Mouse (Mus musculus): ENCODE results near the gene Rab1b. TPM values are rescaled to one million over a fixed set of nuclear protein-coding genes. Genes with fewer than 3 reads are reported as not detected.

Gene Rab1b
- polyA plus RNA-seq, 1 experiment from 2014 or later = 225 TPM

DNA sequence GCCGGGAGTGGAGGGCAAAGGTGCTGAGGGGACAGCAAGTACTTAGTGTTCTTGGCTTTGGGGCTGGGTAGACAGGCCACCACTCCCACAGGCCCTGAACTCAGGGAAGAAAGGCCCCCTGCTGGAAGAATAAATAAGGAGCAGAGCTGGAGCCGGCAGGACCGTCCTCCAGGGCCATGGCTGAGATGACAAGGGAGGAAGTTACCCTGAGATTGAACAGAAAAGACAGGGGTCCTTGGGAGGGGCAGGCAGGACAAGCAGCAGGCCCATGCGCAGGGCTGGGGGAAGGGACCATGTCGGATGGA lies 1.4 kb upstream of the Rab1b start:
- H3K36me3 ChIP-seq (ENCODE audit: control insufficient read depth, insufficient read depth, low read length) = peaks cover 72% of the 10 kb centered on the region
- no peak overlapping the region for H3K4me3 ChIP-seq (ENCODE audit: low read depth, low read length)
- H3K9me3 ChIP-seq (ENCODE audit: control insufficient read depth, low read length) = no peaks in the 10 kb centered on the region
- no peak overlapping the region for H3K4me2 ChIP-seq (ENCODE audit: low read depth, low read length)
- DNase-seq (ENCODE audit: low spot score) (peak; percentile 48), ATAC-seq (ENCODE audit: low read depth) (no peak)
- 0 out of 2 replicates have a peak overlapping the region, but pooled peaks have one; percentile 14 for H3K9ac ChIP-seq (ENCODE audit: low read depth, low read length)
- peaks cover 7% of the 10 kb centered on the region; the same call in 1 of the 2 replicates for H3K4me1 ChIP-seq (ENCODE audit: control insufficient read depth, insufficient read depth, low read length)
- H3K27ac ChIP-seq (replicated peaks; ENCODE audit: low read depth, low read length) = peak overlapping the region; percentile 15; the same call in 1 of the 2 replicates
- H3K27me3 ChIP-seq (replicated peaks; ENCODE audit: control insufficient read depth, insufficient read depth, low read length) = no peaks in the 10 kb centered on the region
- whole genome bisulfite sequencing = 41% methylated on average over 5 of the region's 5 CpGs

DNA sequence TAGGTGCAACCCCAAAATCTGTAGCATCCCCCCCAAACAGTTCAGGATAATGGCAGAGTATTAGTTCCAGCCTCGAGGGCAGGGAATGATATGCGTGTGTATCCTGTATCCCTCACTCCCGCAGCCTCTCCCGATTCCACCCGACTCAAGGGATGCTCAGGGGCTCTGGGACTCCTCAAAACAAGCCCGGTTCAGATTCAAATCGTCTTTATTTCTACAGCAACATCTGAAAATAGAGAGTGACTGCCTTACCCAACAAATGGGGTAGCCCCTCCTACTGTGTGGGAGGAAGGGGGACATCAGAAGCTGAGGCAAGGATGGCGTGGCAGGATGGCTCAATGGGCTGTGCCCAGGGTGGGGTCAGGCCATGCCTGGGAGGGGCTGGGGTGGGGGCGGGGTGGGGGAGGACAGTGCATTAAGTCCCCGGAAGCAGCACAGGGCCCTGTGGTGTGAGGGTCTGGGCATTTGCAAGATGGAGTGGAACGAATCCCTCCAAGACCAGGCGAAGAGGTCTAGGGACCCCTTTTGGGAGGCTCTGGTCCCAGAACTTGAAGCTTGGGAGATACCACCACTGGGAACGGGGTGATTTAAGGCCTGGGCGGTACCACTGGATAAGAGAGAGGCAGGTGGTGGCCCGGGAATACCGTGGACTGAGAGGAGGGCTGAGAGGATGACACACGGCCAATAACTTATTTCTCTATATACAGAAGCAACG lies 841 bp upstream of the Rab1b start:
- H3K36me3 ChIP-seq (ENCODE audit: control insufficient read depth, insufficient read depth, low read length) = peaks cover 74% of the 10 kb centered on the region
- H3K9me3 ChIP-seq (ENCODE audit: control insufficient read depth, low read length) = no peaks in the 10 kb centered on the region
- peak overlapping the region; percentile 41 for H3K4me2 ChIP-seq (ENCODE audit: low read depth, low read length)
- 81% methylated on average over 18 of the region's 18 CpGs for WGBS
- DNase-seq (ENCODE audit: low spot score) = no peak
- no peak overlapping the region; the same call in 1 of the 2 replicates for H3K27ac ChIP-seq (replicated peaks; ENCODE audit: low read depth, low read length)
- ATAC-seq (ENCODE audit: low read depth) = no peak
- H3K4me1 ChIP-seq (ENCODE audit: control insufficient read depth, insufficient read depth, low read length) = peaks cover 7% of the 10 kb centered on the region; the same call in 1 of the 2 replicates
- no peak overlapping the region for H3K4me3 ChIP-seq (ENCODE audit: low read depth, low read length)
- H3K27me3 ChIP-seq (replicated peaks; ENCODE audit: control insufficient read depth, insufficient read depth, low read length) = no peaks in the 10 kb centered on the region
- no peak overlapping the region; the same call in 1 of the 2 replicates for H3K9ac ChIP-seq (ENCODE audit: low read depth, low read length)

DNA sequence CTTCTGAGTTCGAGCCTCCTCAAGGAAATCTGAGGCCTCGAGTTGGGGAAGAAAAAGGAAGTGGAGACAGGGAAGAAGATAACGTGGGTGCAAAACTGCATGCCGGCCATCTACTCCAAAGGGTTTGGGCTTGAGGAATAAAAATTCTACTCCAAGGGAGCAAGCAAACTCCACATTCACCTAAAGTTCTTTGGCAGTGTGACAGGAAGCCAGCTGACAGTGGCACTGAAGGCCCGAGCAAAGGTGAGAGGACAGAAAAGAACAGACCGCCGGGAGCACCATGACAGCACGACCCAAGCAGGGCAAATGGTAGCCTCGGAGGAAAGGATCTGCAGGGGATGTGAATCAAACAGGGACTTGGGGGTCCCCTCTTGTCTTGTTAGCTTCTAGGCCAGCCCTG lies 798 bp downstream of the Rab1b start:
- Histone ChIP-seq H3K36me3 (ENCODE audit: control insufficient read depth, insufficient read depth, low read length) (peaks cover 72% of the 10 kb centered on the region), H3K27ac (replicated peaks; ENCODE audit: low read depth, low read length) (peak overlapping the region; percentile 96), H3K4me3 (ENCODE audit: low read depth, low read length) (peak overlapping the region; percentile 63), H3K4me1 (ENCODE audit: control insufficient read depth, insufficient read depth, low read length) (peaks cover 7% of the 10 kb centered on the region; the same call in 1 of the 2 replicates), H3K27me3 (replicated peaks; ENCODE audit: control insufficient read depth, insufficient read depth, low read length) (no peaks in the 10 kb centered on the region), H3K4me2 (ENCODE audit: low read depth, low read length) (peak overlapping the region; percentile 78), H3K9me3 (ENCODE audit: control insufficient read depth, low read length) (no peaks in the 10 kb centered on the region), H3K9ac (ENCODE audit: low read depth, low read length) (peak overlapping the region; percentile 87)
- ATAC-seq (ENCODE audit: low read depth) = no peak
- 13% methylated on average over 9 of the region's 9 CpGs for WGBS
- DNase-seq (ENCODE audit: low spot score) = no peak

DNA sequence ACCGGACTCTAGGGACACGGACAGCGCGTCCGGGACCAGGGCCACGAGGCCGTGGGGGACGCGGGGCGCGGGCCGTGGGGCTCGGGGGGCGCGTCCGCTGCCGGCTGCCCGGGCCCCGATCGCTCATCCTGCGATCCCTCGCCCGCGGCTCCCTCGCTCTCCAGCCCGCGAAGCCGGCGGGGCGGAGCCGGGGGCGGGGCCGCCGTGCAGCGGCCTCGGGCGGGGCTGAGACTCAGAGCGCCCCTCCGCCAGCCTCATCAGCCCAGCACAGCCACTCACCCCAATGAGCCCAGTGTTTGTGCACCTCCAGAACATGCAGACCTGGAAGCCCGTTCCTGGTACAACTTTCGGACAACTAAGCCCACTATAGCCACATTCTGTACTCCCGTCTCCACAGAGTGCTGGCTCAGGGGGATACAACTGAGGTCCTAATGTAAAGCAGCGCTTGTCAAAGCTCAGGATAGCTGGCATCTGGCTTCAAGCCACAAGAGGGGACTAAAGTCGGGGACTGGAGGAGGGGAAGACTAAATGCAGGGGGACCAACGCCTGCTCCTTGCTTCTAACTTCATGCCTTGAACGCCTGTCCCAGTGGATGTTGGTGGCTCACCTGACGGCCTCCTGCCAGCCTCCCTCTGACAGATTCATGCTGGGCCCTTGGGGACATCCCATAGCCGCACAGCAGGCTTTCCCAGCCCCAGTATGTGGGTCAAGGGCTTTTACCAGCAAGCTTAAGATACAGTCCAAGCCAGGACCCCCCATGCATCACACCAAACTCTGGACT lies 8.3 kb downstream of the Rab1b start, which contains the start of gene Cnih2:
TSS of gene Cnih2 (minus strand) at position 159 of the 781 bp plus-strand sequence.
- Histone ChIP-seq H3K4me1 (ENCODE audit: control insufficient read depth, insufficient read depth, low read length) (peaks cover 28% of the 10 kb centered on the region), H3K27ac (replicated peaks; ENCODE audit: low read depth, low read length) (peak within 1 kb of the TSS; percentile 65)
- peak; percentile 85 for DNase-seq (ENCODE audit: low spot score)

DNA sequence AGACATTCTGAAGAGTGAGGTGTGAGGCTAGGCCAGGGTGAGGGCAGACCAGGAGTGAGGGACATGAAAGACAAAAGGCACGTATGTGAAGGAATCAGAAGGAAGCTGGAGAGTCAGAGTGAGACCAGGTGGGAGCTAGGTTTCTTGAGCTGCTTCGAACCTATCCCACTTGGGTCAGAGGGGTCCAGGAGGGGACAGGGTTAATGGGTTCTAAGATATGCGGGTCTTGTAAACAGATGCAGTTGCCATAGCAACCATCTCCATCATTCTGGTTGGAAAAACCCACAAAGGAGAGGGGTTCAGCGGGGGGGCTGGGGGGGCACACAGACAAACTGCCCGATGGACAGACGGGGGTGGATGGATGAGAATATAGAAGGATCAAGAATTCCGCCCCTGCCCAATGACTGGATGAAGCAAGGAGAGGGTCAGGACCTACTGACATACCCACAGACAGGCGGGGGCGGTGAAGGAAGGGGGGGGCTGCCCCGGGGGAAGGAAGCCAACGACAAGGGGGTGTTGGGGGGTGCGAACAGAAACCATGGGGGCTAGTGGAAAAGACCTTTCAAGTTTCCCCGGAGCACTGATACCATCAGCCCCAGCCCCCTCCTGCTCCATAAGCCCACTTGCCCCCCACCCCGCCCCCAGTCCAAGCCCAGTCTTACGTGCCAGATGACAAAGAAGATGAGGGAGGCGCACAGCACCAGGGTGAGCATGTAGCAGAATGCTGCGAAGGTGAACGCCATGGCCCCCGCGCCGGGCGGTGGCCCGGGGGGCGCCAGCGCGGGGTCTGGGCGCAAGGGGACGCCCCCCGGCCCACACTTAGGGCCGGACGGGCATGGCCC lies 9.1 kb downstream of the Rab1b start:
- Histone ChIP-seq H3K9me3 (ENCODE audit: control insufficient read depth, low read length) (no peaks in the 10 kb centered on the region), H3K4me2 (ENCODE audit: low read depth, low read length) (peak overlapping the region; percentile 97), H3K4me1 (ENCODE audit: control insufficient read depth, insufficient read depth, low read length) (peaks cover 28% of the 10 kb centered on the region), H3K27me3 (replicated peaks; ENCODE audit: control insufficient read depth, insufficient read depth, low read length) (no peaks in the 10 kb centered on the region), H3K36me3 (ENCODE audit: control insufficient read depth, insufficient read depth, low read length) (peaks cover 43% of the 10 kb centered on the region), H3K9ac (ENCODE audit: low read depth, low read length) (peak overlapping the region; percentile 89), H3K4me3 (ENCODE audit: low read depth, low read length) (peak overlapping the region; percentile 73), H3K27ac (replicated peaks; ENCODE audit: low read depth, low read length) (peak overlapping the region; percentile 65; the same call in 1 of the 2 replicates)
- ATAC-seq (ENCODE audit: low read depth) (peak; percentile 9; the same call in 1 of the 2 replicates), DNase-seq (ENCODE audit: low spot score) (no peak)
- WGBS = 4% methylated on average over 15 of the region's 31 CpGs

More for the DNA sequence above, 8.3 kb downstream of the Rab1b start, which contains the start of gene Cnih2:
- WGBS = 2% methylated on average over 23 of the region's 48 CpGs
- H3K9ac ChIP-seq (ENCODE audit: low read depth, low read length) = peak within 1 kb of the TSS; percentile 89
- no peaks in the 10 kb centered on the region for H3K9me3 ChIP-seq (ENCODE audit: control insufficient read depth, low read length)
- peak within 1 kb of the TSS; percentile 97 for H3K4me2 ChIP-seq (ENCODE audit: low read depth, low read length)
- no peaks in the 10 kb centered on the region for H3K27me3 ChIP-seq (replicated peaks; ENCODE audit: control insufficient read depth, insufficient read depth, low read length)
- ATAC-seq (ENCODE audit: low read depth) = peak; percentile 74
- peak within 1 kb of the TSS; percentile 73 for H3K4me3 ChIP-seq (ENCODE audit: low read depth, low read length)
- H3K36me3 ChIP-seq (ENCODE audit: control insufficient read depth, insufficient read depth, low read length) = peaks cover 43% of the 10 kb centered on the region

DNA sequence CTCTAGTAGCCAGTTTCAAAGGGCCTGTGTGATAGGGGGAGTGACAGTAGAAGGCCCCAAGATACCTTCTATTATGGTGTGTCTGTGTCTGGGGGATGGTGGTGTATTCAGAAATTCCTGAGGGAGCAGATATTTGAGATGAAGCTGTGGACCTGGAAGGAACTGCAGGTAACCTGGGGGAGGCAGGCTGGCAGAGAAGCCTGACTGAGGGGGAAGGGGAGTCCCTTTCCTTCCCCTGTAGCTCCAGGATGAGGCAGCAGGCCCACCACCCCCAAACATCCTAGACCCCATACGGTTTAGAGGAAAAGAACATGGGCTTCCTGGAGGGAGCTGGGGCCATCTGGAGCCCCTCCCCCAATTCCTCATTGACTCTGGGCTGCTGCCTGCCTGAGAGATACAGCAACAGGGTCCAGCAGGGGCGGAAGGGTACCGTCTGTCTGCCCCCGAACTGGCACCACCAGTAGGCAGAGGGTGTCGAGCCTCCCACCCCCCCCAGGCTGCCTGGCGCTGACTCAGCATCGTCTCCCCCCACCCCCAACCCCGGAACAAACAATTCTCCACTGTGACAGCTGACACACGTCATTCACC lies 10.9 kb downstream of the Rab1b start:
- no peak overlapping the region for H3K4me3 ChIP-seq (ENCODE audit: low read depth, low read length)
- peaks cover 28% of the 10 kb centered on the region for H3K4me1 ChIP-seq (ENCODE audit: control insufficient read depth, insufficient read depth, low read length)
- no peak for ATAC-seq (ENCODE audit: low read depth)
- H3K27me3 ChIP-seq (replicated peaks; ENCODE audit: control insufficient read depth, insufficient read depth, low read length) = no peaks in the 10 kb centered on the region
- WGBS = 8% methylated on average over 6 of the region's 9 CpGs
- peaks cover 46% of the 10 kb centered on the region for H3K36me3 ChIP-seq (ENCODE audit: control insufficient read depth, insufficient read depth, low read length)
- no peak for DNase-seq (ENCODE audit: low spot score)
- no peak overlapping the region for H3K27ac ChIP-seq (replicated peaks; ENCODE audit: low read depth, low read length)
- peak overlapping the region; percentile 97 for H3K4me2 ChIP-seq (ENCODE audit: low read depth, low read length)
- H3K9ac ChIP-seq (ENCODE audit: low read depth, low read length) = no peak overlapping the region
- H3K9me3 ChIP-seq (ENCODE audit: control insufficient read depth, low read length) = no peaks in the 10 kb centered on the region

DNA sequence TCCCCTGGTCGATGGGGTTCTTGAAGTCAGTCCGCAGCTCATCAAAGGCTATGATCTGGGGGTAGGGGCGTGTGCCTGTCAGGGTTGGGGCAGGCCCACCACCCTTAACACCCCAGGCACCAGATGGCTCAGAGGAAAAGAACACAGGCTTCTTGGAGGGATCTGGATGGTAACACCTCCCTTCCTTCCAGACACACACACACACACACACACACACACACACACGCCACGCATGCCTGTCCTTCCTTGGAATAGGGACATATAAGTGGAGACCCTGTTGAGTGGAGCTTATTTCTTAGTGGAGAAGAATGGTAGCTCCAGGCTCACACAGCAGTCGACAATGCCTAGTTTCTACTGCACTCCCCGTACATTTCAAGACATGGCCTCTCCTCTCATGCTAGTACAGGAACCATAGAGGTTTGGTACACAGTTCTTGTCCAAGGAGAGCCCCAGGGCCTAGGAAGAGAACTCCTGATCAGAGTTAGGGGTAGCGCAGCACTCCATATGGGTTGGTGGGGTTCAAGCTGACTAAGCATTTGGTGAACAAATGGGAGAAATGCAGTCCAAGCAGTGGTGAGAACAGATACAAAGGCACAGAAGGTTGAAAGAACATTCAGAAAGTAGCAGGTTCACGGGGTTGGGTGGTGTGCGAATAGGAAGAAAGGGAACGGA lies 12.0 kb downstream of the Rab1b start:
- Histone ChIP-seq H3K36me3 (ENCODE audit: control insufficient read depth, insufficient read depth, low read length) (peaks cover 46% of the 10 kb centered on the region), H3K9ac (ENCODE audit: low read depth, low read length) (no peak overlapping the region), H3K4me1 (ENCODE audit: control insufficient read depth, insufficient read depth, low read length) (peaks cover 28% of the 10 kb centered on the region), H3K4me2 (ENCODE audit: low read depth, low read length) (peak overlapping the region; percentile 25; the same call in 1 of the 2 replicates), H3K27me3 (replicated peaks; ENCODE audit: control insufficient read depth, insufficient read depth, low read length) (no peaks in the 10 kb centered on the region), H3K27ac (replicated peaks; ENCODE audit: low read depth, low read length) (no peak overlapping the region; the same call in 1 of the 2 replicates), H3K9me3 (ENCODE audit: control insufficient read depth, low read length) (no peaks in the 10 kb centered on the region), H3K4me3 (ENCODE audit: low read depth, low read length) (no peak overlapping the region)
- ATAC-seq (ENCODE audit: low read depth) (peak; percentile 9; the same call in 1 of the 2 replicates), DNase-seq (ENCODE audit: low spot score) (no peak)
- 42% methylated on average over 11 of the region's 11 CpGs for WGBS
